Mouse (Mus musculus): ENCODE data around the gene Ptch2. TPM values are rescaled to one million over a fixed set of nuclear protein-coding genes. Genes with fewer than 3 reads are reported as not detected.
A peak's percentile ranks its signal among the peaks of the same experiment; 100 is the strongest.

The Ptch2 gene
- polyA plus RNA-seq, 2 experiments, result 0.55 to 0.61 TPM

DNA sequence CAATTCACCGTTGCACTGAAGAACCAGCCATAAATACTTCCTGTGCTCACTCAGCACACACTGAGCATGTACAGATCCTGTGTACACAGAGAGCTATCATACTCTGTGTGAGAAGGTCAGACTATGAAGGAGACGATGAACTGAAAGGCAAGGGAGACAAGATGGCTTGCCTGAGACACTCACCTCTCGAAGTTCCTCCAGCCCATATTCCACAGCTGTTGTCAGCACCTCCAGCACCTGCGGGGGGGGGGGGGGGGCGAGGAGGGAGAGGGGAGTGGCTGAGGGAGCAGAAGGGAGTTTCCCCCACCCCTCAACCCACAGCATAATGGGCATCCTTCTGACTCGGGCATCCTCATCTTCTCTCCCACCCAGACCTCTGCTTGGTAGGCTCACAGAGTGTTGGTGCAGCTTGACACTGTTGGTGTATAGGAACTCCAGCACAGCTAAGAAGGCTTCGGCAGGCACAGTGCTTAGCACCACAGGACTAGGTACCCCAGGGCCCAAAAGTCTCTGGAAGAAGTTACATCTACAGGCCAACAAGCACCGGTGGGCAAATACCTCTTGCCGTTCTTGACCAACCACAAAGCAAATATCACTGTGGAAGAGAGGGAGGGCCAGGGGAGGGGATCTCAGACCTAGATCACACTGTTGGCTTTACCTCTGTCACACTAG is 27.8 kb downstream of the Ptch2 start:
- Histone ChIP-seq H3K4me3 (ENCODE audit: insufficient read depth in 1 of 2, low read depth in 2 of 2, low read length in 2 of 2) (no peak overlapping the region), H3K9me3 (ENCODE audit: control insufficient read depth, low read length) (no peaks in the 10 kb centered on the region), H3K27me3 (ENCODE audit: control insufficient read depth, insufficient read depth, low read length) (no peaks in the 10 kb centered on the region), H3K4me2 (ENCODE audit: low read depth) (no peak overlapping the region), H3K27ac (no peak overlapping the region), H3K4me1 (replicated peaks; ENCODE audit: control insufficient read depth in 2 of 2, insufficient read depth in 2 of 2, low read length in 1 of 2) (peaks cover 20 to 31% of the 10 kb centered on the region in 2 experiments), H3K36me3 (replicated peaks; ENCODE audit: control insufficient read depth, insufficient read depth, low read depth) (no peaks in the 10 kb centered on the region), H3K9ac (replicated peaks) (no peak overlapping the region)
- ATAC-seq (ENCODE audit: insufficient read depth) (no peak), DNase-seq (ENCODE audit: low read depth in 3 of 3, low spot score in 3 of 3) (no peak)
- TF ChIP-seq CTCF (IDR thresholded peaks at IDR 0.05; ENCODE audit: low read depth) (no peak), EP300 (IDR thresholded peaks at IDR 0.05; ENCODE audit: low read depth) (no peak)
- 55% methylated on average over 9 of the region's 9 CpGs for WGBS (ENCODE audit: insufficient replicate concordance)

DNA sequence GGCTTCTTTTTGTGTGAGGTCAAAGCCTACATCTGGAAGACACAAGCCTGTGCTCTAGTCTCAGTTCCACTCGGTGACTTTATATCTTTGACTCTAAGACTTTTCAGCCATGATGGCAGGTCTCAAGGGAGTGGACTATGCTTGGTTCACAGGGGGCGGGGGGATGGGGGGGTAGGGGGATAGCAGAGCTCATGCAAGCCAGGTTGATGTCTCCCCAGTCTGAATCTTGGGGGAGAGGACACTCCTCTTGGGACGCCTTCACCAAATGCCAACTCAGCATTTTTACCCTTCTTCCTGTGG is 28.3 kb downstream of the Ptch2 start:
- TF ChIP-seq CTCF (IDR thresholded peaks at IDR 0.05; ENCODE audit: low read depth), result no peak
- no peak for TF ChIP-seq EP300 (IDR thresholded peaks at IDR 0.05; ENCODE audit: low read depth)
- 39% methylated on average over 3 of the region's 3 CpGs for WGBS (ENCODE audit: insufficient replicate concordance)
- H3K4me2 ChIP-seq (ENCODE audit: low read depth), result no peak overlapping the region; the same call in 1 of the 2 replicates

DNA sequence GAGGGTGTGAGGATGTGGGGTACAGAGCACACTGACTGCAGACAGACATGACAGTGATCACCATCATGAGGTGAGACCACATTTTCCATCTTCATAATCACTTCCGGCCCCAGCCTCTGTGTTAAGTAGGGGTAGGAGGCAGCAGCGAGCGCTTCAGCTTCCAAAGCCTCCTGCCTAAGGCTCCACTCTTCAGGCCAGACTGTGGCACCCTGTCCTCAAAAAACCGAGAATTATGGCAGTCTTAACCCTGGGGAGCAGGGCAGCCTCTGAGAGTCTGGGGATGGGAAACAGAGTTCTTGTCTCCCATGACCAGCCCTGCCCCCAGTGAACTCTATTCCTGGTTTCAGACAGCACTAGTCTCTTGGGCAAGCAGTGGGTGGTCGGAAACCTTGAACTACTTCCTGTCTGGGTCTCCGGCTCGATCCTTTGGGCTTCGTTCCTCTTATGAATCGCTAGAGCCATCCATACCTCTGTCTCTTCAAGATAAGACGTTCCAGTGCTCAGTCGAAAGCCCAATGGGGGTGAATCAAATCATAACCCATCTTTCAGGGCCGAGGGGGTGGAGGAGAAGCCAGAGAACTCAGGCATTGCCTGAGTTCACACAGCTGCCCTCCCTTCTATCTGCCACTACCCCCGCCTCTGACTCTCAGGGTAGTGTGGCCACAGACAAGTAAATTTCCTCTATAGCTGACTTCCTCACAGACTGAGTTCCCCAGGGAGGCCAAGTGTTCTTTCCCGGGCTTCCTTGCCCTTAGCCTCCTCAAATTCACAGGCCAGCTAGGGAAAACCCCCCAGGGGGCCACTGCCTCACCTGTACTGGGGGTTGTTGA is 28.9 kb downstream of the Ptch2 start:
- Histone ChIP-seq H3K4me1 (replicated peaks; ENCODE audit: control insufficient read depth in 2 of 2, insufficient read depth in 2 of 2, low read length in 1 of 2) (peaks cover 18 to 28% of the 10 kb centered on the region in 2 experiments), H3K4me3 (ENCODE audit: insufficient read depth in 1 of 2, low read depth in 2 of 2, low read length in 2 of 2) (no peak overlapping the region), H3K9me3 (ENCODE audit: control insufficient read depth, low read length) (no peaks in the 10 kb centered on the region), H3K9ac (replicated peaks) (no peak overlapping the region), H3K36me3 (replicated peaks; ENCODE audit: control insufficient read depth, insufficient read depth, low read depth) (no peaks in the 10 kb centered on the region), H3K27me3 (ENCODE audit: control insufficient read depth, insufficient read depth, low read length) (no peaks in the 10 kb centered on the region), H3K27ac (no peak overlapping the region; the same call in 1 of the 2 replicates), H3K4me2 (ENCODE audit: low read depth) (peak overlapping the region; percentile 32; the same call in 1 of the 2 replicates)
- DNase-seq (ENCODE audit: low read depth in 3 of 3, low spot score in 3 of 3) (peak in 1 of 3 experiments; percentile 29), ATAC-seq (ENCODE audit: insufficient read depth) (no peak)
- 9% methylated on average over 14 of the region's 14 CpGs for WGBS (ENCODE audit: insufficient replicate concordance)
- TF ChIP-seq CTCF (IDR thresholded peaks at IDR 0.05; ENCODE audit: low read depth) (no peak), EP300 (IDR thresholded peaks at IDR 0.05; ENCODE audit: low read depth) (peak; percentile 12; the same call in 1 of the 2 replicates)

More for the DNA sequence above, 28.3 kb downstream of the Ptch2 start:
- ATAC-seq (ENCODE audit: insufficient read depth), result no peak
- Histone ChIP-seq H3K9me3 (ENCODE audit: control insufficient read depth, low read length) (no peaks in the 10 kb centered on the region), H3K27ac (no peak overlapping the region), H3K27me3 (ENCODE audit: control insufficient read depth, insufficient read depth, low read length) (no peaks in the 10 kb centered on the region), H3K4me1 (replicated peaks; ENCODE audit: control insufficient read depth in 2 of 2, insufficient read depth in 2 of 2, low read length in 1 of 2) (peaks cover 20 to 31% of the 10 kb centered on the region in 2 experiments), H3K36me3 (replicated peaks; ENCODE audit: control insufficient read depth, insufficient read depth, low read depth) (no peaks in the 10 kb centered on the region), H3K4me3 (ENCODE audit: insufficient read depth in 1 of 2, low read depth in 2 of 2, low read length in 2 of 2) (no peak overlapping the region), H3K9ac (replicated peaks) (no peak overlapping the region)
- no peak for DNase-seq (ENCODE audit: low read depth in 3 of 3, low spot score in 3 of 3)

DNA sequence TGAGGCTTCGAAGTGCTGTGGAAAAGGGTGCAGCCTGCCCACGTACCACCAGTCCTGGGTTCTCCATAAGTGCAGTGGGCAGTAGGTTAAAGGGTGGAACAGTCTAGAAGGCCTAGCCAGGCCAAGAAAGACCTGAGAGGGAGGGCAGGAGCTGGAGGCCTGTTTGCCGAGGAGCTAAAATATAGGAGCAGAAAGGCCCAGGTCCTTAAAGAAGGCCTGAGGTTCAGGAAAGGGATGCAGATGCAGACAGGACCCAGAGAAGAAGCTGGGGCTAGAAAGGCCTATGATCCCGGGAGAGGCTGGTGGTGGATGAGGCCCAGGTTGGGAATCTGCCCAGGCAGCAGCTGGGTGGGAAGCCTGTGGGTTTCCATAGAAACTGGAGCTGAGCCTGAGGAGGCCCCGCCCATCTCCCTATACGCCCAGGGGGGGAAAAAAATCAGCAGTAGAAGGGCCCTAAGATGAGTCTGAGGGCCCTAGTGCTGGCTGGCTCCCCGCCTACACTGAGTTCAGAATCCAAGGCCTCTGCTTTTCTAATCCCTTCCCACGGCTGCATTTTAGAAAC is 29.6 kb downstream of the Ptch2 start, which contains the start of gene Btbd19:
Btbd19 (minus strand) TSS at position 378 of the 562 bp plus-strand sequence.
- WGBS (ENCODE audit: insufficient replicate concordance), result 35% methylated on average over 8 of the region's 8 CpGs
- TF ChIP-seq EP300 (IDR thresholded peaks at IDR 0.05; ENCODE audit: low read depth) (no peak), CTCF (IDR thresholded peaks at IDR 0.05; ENCODE audit: low read depth) (no peak)
- H3K4me1 ChIP-seq (replicated peaks; ENCODE audit: control insufficient read depth in 2 of 2, insufficient read depth in 2 of 2, low read length in 1 of 2), result peaks cover 14 to 24% of the 10 kb centered on the region in 2 experiments
- H3K27ac ChIP-seq, result no peak within 1 kb of the TSS; the same call in 1 of the 2 replicates
- DNase-seq (ENCODE audit: low read depth in 3 of 3, low spot score in 3 of 3), result no peak
- peak within 1 kb of the TSS; percentile 32; the same call in 1 of the 2 replicates for H3K4me2 ChIP-seq (ENCODE audit: low read depth)
- ATAC-seq (ENCODE audit: insufficient read depth), result no peak
- no peaks in the 10 kb centered on the region for H3K36me3 ChIP-seq (replicated peaks; ENCODE audit: control insufficient read depth, insufficient read depth, low read depth)
- H3K9ac ChIP-seq (replicated peaks), result no peak within 1 kb of the TSS
- H3K4me3 ChIP-seq (ENCODE audit: insufficient read depth in 1 of 2, low read depth in 2 of 2, low read length in 2 of 2), result no peak within 1 kb of the TSS
- H3K27me3 ChIP-seq (ENCODE audit: control insufficient read depth, insufficient read depth, low read length), result no peaks in the 10 kb centered on the region
- H3K9me3 ChIP-seq (ENCODE audit: control insufficient read depth, low read length), result no peaks in the 10 kb centered on the region

All from liver, embryonic 14.5 days (tissue).